Mouse (Mus musculus) bone marrow macrophage, adult 2 months (primary cell): ENCODE results near the gene Cd46.

ENCODE experiments used
- CTCF ChIP-seq: IDR thresholded peaks from 2 replicates; pipeline ENCODE4 v1.5.1; 2012; ENCODE audit warnings: low read depth, mild to moderate bottlenecking, low read length, moderate library complexity
- POLR2A ChIP-seq: IDR thresholded peaks from 2 replicates; pipeline ENCODE4 v1.6.1; 2012; ENCODE audit warnings: mild to moderate bottlenecking, low read depth, low read length, borderline replicate concordance

GRCm38 (mm10) chr1:194990976-194991375 is 101.1 kb downstream of the Cd46 start:
- TF ChIP-seq CTCF: no peak
- TF ChIP-seq POLR2A: no peak
